Mouse (Mus musculus): Measurements from ENCODE around the gene Emilin3.

Gene Emilin3

GRCm38 (mm10) chr2:160916714-160917113 lies 4.6 kb upstream of the Emilin3 start:
- DNase-seq (ENCODE audit: low spot score), result no peak

GRCm38 (mm10) chr2:160915821-160916610 lies 3.9 kb upstream of the Emilin3 start:
- DNase-seq (ENCODE audit: low spot score), result no peak

GRCm38 (mm10) chr2:160914656-160915055 lies 2.5 kb upstream of the Emilin3 start:
- DNase-seq (ENCODE audit: low spot score), result no peak

- no peak for DNase-seq (ENCODE audit: low spot score)
These were observed 448 bp downstream of the Emilin3 start for GRCm38 (mm10) chr2:160911558-160912201.

DNA sequence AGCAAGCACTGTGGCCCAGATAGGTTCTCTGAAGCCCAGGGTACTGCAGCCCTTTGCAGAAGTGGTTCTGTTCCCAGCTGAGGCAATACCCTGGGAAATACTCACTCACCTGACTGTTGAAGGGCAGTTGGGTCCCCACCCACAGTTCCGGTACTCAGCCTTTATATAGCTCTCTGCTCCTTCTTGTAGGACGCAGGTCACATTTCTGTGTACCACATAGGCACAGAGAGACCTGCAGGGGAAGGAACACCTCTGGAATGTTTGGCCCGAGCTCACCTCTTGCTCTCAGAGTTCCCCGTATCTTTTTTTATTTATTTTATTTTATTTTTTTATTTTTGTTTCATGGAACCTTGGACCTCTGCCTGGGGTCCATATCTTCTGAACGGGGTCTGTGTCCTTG lies 1.5 kb downstream of the Emilin3 start:
- DNase-seq (ENCODE audit: low spot score), result no peak

- no peak for DNase-seq (ENCODE audit: low spot score)
These were observed 3.5 kb downstream of the Emilin3 start for GRCm38 (mm10) chr2:160908607-160909006.

- no peak for DNase-seq (ENCODE audit: low spot score)
These were observed 6.0 kb downstream of the Emilin3 start for GRCm38 (mm10) chr2:160906101-160906500.

- DNase-seq (ENCODE audit: low spot score), result no peak
These were observed 6.8 kb downstream of the Emilin3 start for GRCm38 (mm10) chr2:160905301-160905700.

DNA sequence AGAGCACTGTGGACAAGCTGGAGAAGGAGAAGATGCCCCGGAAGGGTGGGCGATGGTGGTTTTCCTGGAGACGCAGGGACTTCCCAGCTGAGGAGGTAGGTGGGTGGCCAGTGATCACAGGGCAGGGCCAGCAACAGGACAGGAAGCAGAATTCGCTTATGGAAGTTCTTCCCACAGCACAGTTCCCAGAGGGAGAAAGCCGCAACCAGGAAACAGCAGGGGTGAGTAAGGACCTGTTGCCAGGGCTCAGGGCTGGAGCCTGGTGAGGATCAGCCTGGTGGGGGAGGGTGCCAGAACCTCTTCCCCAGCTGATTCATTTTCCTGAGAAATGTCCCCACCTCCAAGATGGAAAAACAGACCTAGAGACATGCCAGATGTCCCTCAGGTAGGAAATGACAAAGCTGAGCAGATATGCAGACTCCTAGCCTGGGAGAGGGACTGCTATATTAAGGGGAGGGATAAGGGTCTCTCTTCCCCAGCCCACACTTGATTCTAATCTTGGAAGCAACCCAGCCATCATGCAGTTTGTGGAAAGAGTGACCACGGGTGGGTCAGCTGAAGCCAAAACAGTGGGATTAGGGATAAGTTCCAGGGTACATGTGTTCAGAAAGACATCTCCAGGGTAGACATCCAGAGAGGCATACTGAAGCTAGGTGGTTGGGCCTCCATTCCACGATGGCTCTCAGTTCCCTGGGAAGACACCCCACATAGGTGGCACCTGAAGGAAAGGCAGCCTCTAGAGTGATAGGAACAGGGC lies 10.3 kb downstream of the Emilin3 start:
- DNase-seq (ENCODE audit: low spot score), result no peak

DNA sequence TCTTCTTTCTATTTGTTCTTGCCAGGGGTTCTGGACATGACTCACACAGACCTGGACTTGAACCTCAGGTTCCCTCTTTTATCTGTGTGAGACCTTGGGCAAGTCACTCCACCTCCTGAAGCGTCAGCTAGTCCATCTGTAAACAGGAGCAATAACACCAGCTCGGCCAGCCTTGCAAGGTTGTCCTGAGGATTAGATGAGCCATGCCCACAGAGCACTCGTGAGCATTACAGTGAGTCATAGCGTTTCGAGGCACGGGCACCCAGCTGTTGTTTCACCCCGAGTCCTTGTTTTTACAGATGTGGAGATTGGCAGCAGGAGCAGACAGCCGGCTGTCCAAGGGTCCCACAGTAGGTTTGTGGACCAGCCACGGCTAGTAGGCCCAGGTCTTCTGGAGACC lies 20.4 kb downstream of the Emilin3 start:
- no peak for DNase-seq (ENCODE audit: low spot score)

GRCm38 (mm10) chr2:160891045-160891444 lies 21.1 kb downstream of the Emilin3 start:
- no peak for DNase-seq (ENCODE audit: low spot score)

DNA sequence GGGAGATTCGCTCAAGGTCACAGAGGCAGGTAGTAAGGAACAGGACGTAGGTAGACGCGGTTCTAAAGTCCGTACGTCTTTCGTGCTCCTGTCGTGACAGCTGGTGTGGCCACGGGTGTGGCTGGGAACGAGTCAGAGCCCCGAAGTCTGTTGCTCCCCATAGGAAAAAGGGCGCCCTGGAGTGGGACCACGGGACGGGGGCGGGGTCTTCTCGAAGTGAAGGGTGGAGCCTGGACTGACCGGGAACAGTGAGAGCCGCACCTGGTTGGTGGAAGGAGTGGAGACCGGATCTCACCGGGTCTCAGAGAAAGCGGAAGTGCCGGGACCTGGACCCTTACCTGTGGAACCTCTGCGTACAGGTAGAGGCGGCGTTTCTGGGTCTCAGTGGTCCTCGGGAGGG lies 24.3 kb downstream of the Emilin3 start:
- no peak for DNase-seq (ENCODE audit: low spot score)

DNA sequence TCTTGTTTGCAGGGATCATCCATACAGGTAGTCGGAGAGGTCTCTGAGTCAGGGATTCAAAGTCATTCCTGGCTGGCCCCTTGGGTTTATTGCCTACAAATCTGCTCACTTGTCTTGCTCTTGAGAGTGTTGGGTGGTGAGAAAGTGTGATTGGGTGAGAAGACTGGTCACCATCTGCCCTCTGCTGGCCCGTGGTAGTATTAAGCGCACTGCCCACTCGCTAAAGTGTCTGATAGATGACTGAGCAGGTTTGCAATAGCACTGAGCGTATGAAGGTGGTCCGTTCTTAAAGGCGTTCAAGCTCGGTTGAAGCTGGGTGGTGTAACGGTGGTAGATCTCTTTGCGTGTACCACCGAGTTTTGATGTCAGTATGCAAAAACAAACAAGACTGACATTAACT lies 24.8 kb downstream of the Emilin3 start:
- DNase-seq (ENCODE audit: low spot score), result peak; percentile 75

DNA sequence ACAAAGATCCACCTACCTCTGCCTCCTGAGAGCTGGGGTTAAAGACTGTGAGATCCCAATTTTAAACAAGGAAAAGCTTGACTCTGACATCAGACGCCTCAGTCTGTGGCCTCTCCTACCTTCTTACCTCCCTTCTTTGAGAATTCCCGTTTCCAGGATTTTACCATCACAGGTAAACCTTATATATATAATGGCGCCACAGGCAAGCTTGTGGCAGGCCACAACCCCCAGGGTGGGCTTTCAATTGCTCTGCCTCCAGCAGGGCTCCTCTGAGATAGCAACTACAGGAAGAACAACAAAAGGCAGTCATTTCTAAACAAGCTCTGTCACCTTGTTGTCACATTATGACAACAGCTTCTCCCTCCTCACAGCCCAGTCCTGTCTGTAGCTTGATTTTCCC lies 25.9 kb downstream of the Emilin3 start:
- DNase-seq (ENCODE audit: low spot score), result no peak

GRCm38 (mm10) chr2:160884830-160885229 lies 27.3 kb downstream of the Emilin3 start:
- no peak for DNase-seq (ENCODE audit: low spot score)

DNA sequence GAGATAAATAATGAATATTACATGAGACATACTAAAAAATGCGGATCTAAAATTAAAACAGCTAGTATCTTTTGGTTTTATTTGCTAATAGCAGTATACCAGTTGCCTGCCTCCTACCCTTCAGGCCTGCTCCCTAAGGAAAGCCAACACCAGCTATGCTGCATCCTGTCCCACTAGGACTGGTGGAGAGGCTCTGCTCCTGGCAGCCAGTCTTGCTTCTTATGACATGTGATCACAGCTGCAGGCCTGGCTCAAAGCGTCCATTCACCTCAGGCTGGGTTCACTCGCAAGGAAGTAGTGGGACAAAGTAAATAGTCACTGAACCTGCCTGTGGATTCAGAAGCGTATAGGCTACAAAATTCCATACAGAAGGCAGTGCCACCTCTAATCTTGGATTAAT lies 28.2 kb downstream of the Emilin3 start:
- no peak for DNase-seq (ENCODE audit: low spot score)

GRCm38 (mm10) chr2:160882436-160882835 lies 29.7 kb downstream of the Emilin3 start:
- DNase-seq (ENCODE audit: low spot score), result no peak

DNA sequence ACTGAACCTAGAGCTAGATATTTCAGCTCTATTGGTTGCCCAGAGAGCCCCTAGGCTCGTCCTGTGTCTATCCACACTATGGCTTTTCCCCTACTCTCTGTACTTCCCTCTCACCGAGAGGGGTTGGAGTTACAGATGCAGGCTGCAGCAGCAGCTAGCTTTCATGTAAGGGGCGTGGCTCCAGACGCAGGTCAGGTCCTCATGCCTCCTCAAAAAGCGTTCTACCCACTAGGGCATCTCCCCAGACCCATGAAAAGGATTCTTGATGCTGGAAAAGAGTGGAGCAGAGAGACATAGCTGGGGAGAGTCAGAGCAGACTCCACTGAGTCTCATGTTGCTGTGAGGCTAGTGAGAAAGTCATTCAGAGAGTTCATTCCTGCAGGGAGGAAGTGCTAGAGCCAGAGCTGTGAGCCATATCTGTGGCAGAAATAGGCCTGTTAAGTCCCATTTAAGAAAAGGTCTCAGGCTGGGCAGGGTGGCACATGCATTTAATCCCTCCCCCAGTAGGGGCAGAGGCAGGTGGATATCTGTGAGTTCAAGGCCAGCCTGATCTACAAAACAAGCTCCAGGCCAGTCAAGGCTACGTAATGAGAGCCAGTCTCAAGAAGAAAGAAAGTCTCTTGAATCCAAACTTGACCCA lies 30.5 kb downstream of the Emilin3 start:
- no peak for DNase-seq (ENCODE audit: low spot score)

GRCm38 (mm10) chr2:160880453-160881195 lies 31.5 kb downstream of the Emilin3 start, which contains the start of gene Lpin3:
TSS of gene Lpin3 (plus strand) at chr2:160880670.
- peak; percentile 19 for DNase-seq (ENCODE audit: low spot score)

DNA sequence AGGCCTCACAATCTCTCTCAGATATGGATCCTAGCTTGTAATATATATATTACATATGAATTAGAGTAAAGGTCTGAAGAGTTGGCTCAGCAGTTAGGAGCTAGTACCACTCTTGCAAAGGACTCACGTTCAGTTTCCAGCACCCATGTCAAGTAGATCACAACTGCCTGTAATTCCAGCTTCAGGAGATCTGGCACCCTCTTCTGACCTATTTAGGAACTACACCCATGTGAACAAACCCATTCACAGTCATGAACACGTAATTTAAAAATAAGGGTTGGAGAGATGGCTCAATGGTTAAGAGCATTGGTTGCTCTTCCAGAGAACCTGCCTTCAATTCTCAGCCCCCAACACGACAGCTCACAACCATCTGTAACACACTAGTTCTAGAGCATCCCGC lies 36.0 kb downstream of the Emilin3 start:
- DNase-seq (ENCODE audit: low spot score), result no peak

DNA sequence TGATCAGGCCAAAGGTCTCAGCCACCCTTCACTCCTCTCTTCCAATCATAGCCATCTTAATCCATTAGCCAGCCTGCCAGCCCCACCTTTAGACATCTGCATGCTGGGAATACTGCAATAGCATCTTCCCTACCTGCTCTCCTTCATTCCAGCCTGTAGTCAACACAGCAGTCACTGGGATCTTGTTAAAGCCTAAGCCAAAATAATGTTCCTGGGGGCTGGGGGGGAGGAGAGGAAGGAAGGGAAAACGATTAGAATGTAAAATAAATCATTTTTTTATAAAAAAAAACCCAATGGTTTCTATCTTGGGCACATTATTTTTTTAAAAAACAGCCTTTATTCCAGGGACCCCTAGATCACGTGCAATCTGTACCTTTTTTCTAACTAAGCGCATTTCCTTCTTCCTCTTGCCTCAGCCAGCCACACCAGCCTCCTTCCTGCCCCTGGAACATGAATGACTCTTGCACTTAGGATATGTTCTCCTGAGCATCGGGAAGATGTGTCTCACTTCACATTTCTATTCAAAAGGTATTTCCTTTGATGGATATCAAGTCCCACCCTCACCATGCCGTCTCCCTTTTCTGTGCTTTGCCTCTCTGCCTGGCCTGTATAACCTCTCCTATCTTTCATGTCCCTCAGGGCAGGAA lies 37.8 kb downstream of the Emilin3 start:
- DNase-seq (ENCODE audit: low spot score), result no peak

All from ovary, postnatal 14 days (tissue).